Mouse (Mus musculus) G1E (cell line): Measurements from ENCODE around the gene Nebl. TPM values are rescaled to one million over a fixed set of nuclear protein-coding genes. Genes with fewer than 3 reads are reported as not detected.

Experiments
- ATAC-seq: 2 replicates; pipeline ENCODE4 v1.8.0; 2016; ENCODE audit warnings: mild to moderate bottlenecking; ENCODE audit not compliant: insufficient number of reproducible peaks, poor library complexity, low FRiP score, severe bottlenecking; ENCODE audit errors: extremely low read depth
- DNase-seq: peaks from one replicate; pipeline ENCODE4 v3.0.0; 2012; ENCODE audit warnings: low spot score
- H3K27me3 ChIP-seq: 2 replicates; pipeline ENCODE4 v1.6.1; 2012; ENCODE audit warnings: mild to moderate bottlenecking, low read length, inconsistent platforms; ENCODE audit not compliant: insufficient read depth
- H3K36me3 ChIP-seq: replicated peaks from 2 replicates; pipeline ENCODE3; 2012; ENCODE audit warnings: mild to moderate bottlenecking, inconsistent platforms
- H3K4me1 ChIP-seq: 2 replicates; pipeline ENCODE4 v1.6.1; 2012; ENCODE audit warnings: low read depth, low read length, inconsistent platforms, mixed read lengths; ENCODE audit not compliant: insufficient read depth
- H3K4me3 ChIP-seq: 2 replicates; pipeline ENCODE4 v1.5.1; 2012; ENCODE audit warnings: low read depth, mild to moderate bottlenecking, inconsistent platforms, low read length, moderate library complexity, mixed read lengths
- H3K9me3 ChIP-seq: replicated peaks from 2 replicates; pipeline ENCODE4 v1.6.1; 2012; ENCODE audit warnings: inconsistent platforms
- CTCF ChIP-seq: IDR thresholded peaks from 2 replicates; pipeline ENCODE4 v1.5.1; 2012; ENCODE audit warnings: low read depth, low read length, inconsistent platforms, mixed read lengths
- GATA1 ChIP-seq: IDR thresholded peaks from 2 replicates; pipeline ENCODE4 v1.6.1; 2012; ENCODE audit warnings: borderline replicate concordance, low read length, inconsistent platforms, mixed read lengths
- GATA2 ChIP-seq: IDR thresholded peaks from 2 replicates; pipeline ENCODE4 v1.6.1; 2012; ENCODE audit warnings: low read depth, low read length, inconsistent platforms, borderline replicate concordance
- POLR2AphosphoS5 ChIP-seq: IDR thresholded peaks from 2 replicates; pipeline ENCODE4 v1.6.1; 2012; ENCODE audit warnings: low read depth, low read length, inconsistent platforms; ENCODE audit not compliant: insufficient replicate concordance
- TAL1 ChIP-seq: conservative IDR thresholded peaks from 2 replicates; pipeline ENCODE4 v1.6.1; 2012; ENCODE audit warnings: low read depth, low read length, inconsistent platforms, mixed read lengths
- polyA plus RNA-seq: library from polyadenylated mRNA; stranded (reverse); fragments of >175 nt; gene quantifications from 2 replicates; pipeline ENCODE4 v1.2.3, GENCODE M21; 2012
- total RNA-seq, 2 experiments: library from RNA; stranded (forward) in 1 of 2; stranded (reverse) in 1 of 2; fragments of 200-1000 nt in 1 of 2; fragments of >200 nt in 1 of 2; fragmentation: Nextera tagmentation in 1 of 2; gene quantifications; 2 replicates each; pipeline ENCODE4 v1.2.3; 2014 to 2017

Gene Nebl
- total and polyA plus RNA-seq, 3 experiments, result 0.79 to 21.8 (median 6.8) TPM

DNA sequence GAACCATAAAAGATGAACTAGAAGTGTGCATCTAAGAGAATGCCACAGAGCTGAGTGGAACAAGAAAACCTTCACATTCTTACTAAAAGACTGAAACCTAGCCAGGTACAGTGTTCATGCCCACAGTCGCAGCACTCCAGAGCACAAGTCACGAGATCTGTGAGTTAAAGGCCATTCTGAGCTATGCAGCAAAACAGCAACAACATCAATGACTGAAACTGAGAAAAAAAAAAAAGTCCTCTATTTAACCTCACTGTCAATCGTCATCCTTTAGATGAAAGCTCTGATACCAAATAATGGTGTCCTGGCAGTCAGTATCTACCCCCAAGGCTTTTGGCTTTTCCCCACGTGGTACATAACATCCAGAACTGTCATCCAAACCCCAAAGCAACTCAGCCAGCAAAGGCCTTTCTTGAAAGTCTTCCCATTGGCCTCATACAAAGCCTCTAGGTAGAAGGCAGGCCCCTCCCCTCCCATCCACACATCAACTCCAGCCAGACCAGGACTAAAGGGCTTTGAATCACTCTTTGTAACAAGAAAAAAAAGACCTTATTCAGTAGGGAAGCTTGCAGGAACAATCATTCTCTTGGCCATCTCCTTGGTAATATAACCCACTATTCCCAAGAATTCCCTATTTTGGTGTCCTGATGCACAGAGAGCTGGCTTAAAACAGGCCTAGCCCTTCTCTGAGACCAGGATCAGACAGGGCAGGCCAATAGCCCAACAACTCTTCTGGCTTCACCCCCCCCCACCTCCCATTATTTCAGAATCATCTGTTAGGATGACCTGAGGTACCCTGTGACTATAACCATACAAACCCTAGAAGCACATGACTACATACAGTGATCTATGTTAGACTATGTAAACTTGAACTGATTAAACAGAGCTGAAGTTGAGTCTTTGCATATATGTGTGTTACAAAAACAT is 32.8 kb downstream of the Nebl start:
- TF ChIP-seq TAL1 (no peak), GATA1 (no peak), POLR2AphosphoS5 (no peak), GATA2 (no peak), CTCF (no peak)
- Histone ChIP-seq H3K36me3 (no peaks in the 10 kb centered on the region), H3K4me3 (no peak overlapping the region), H3K9me3 (no peaks in the 10 kb centered on the region), H3K4me1 (no peaks in the 10 kb centered on the region), H3K27me3 (peaks cover 2% of the 10 kb centered on the region; the same call in 1 of the 2 replicates)
- ATAC-seq, result no peak
- no peak for DNase-seq

DNA sequence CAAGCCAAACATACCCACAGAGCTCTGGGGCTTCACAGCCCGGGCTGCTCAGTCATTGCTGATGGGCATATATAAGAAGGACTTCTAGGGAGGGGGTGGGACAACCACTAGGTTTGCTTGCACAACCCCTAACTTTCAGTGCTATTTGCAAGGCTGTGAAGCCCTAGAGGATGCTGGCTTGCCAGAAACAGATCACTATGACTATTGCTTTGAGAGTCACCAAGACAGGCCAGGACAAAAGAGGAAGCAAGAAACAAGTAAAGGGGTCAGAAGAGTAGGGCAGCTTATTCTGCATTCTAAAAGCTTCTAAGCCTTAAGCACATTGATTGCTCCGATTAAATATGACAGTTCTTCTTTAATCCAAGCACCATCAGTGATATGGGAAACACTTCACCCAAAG is 38.3 kb downstream of the Nebl start:
- ATAC-seq (no peak), DNase-seq (no peak)
- Histone ChIP-seq H3K4me3 (no peak overlapping the region), H3K4me1 (no peaks in the 10 kb centered on the region), H3K9me3 (no peaks in the 10 kb centered on the region), H3K36me3 (no peaks in the 10 kb centered on the region), H3K27me3 (no peaks in the 10 kb centered on the region)
- TF ChIP-seq CTCF, result no peak
- no peak for TF ChIP-seq TAL1
- no peak for TF ChIP-seq POLR2AphosphoS5
- TF ChIP-seq GATA1, result no peak
- no peak for TF ChIP-seq GATA2

DNA sequence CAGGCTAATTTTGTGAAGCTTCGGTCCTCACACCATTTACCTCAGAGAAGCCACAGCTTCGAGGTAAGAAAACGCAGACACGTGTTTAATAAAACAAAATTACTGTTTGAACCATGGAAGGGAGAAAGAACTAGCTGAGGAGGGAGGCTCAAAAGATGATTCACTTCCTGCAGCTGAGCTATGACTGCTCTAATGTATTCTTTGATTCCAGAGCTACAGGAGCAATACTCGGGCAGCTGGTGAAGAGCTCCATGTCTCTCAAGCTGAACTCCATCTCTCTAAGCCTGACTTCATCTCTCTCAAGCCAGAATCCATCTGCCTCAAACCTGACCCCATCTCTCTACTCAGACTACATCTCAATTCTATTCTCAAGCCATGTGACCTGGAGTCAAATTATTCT is 41.0 kb downstream of the Nebl start:
- TF ChIP-seq GATA1, result no peak
- no peak for TF ChIP-seq POLR2AphosphoS5
- TF ChIP-seq CTCF, result no peak
- no peak for TF ChIP-seq TAL1
- no peak for TF ChIP-seq GATA2
- DNase-seq, result no peak
- H3K27me3 ChIP-seq, result no peaks in the 10 kb centered on the region
- ATAC-seq, result no peak
- H3K36me3 ChIP-seq, result no peaks in the 10 kb centered on the region
- H3K4me3 ChIP-seq, result no peak overlapping the region
- H3K4me1 ChIP-seq, result no peaks in the 10 kb centered on the region
- no peaks in the 10 kb centered on the region for H3K9me3 ChIP-seq

GRCm38 (mm10) chr2:17687141-17687540 is 44.1 kb downstream of the Nebl start:
- Histone ChIP-seq H3K4me1 (no peaks in the 10 kb centered on the region), H3K9me3 (no peaks in the 10 kb centered on the region), H3K36me3 (no peaks in the 10 kb centered on the region), H3K4me3 (no peak overlapping the region), H3K27me3 (no peaks in the 10 kb centered on the region)
- TF ChIP-seq GATA1 (no peak), GATA2 (no peak), POLR2AphosphoS5 (no peak), CTCF (no peak), TAL1 (no peak)
- ATAC-seq, result no peak
- no peak for DNase-seq

DNA sequence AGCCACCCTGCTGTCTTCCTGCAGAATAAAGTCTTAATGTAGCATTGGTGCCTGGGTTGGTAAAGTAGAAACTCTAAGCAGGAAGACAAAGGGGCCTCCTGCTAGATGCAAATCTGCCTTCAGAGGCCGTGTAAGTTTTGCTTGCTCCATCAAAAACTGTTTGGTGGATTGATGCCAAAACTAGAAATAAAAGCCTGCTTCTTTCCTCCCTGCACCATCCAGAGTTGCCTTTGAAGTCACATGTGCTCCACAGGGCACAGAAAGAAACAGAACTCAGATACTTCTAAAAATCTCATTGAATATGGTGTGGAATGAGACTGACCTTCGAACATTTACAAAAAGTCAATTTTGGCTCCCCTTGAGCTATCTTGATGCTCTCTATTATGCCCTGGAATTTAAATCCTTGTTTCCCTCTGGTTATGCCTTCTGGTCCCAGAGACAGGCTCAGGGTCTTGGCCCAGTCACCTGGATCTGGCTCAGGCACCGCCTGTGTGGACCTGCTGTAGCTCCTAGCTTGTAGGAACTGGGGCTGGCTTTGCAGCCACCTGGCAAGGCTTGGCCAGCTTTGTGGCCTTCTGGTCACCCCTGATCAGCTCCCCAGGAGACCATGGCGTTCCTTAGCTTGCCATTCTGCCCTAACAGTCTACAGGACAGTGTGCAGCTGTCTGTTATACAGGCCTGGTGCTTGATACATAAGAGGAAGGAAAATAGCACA is 47.8 kb downstream of the Nebl start:
- Histone ChIP-seq H3K36me3 (no peaks in the 10 kb centered on the region), H3K27me3 (no peaks in the 10 kb centered on the region), H3K4me3 (no peak overlapping the region), H3K9me3 (no peaks in the 10 kb centered on the region), H3K4me1 (no peaks in the 10 kb centered on the region)
- no peak for ATAC-seq
- no peak for TF ChIP-seq CTCF
- TF ChIP-seq GATA2, result no peak
- TF ChIP-seq POLR2AphosphoS5, result no peak
- TF ChIP-seq GATA1, result no peak
- no peak for TF ChIP-seq TAL1
- DNase-seq, result no peak

DNA sequence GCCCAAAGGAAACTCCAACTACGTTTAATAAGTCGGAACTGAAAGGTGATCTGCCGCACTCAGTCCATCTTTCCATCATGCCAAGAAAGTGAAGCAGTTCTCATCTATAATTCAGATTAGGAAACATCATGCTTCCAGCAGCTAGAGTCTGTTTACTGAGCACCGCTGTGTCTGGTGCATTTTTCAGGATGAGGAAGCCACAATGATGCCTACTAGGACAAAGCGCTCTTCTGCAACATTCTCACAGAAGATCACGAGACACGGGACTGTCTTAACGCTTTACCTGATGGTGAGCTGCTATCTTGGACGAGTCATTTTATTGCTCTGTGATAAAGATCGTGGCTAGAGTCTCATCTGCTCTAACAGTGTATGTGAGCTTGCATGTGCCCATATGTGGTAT is 59.1 kb downstream of the Nebl start:
- H3K9me3 ChIP-seq, result no peaks in the 10 kb centered on the region
- DNase-seq, result no peak
- ATAC-seq, result no peak
- H3K4me3 ChIP-seq, result no peak overlapping the region
- H3K36me3 ChIP-seq, result no peaks in the 10 kb centered on the region
- TF ChIP-seq GATA1 (no peak), CTCF (no peak), TAL1 (no peak), POLR2AphosphoS5 (no peak), GATA2 (no peak)
- no peaks in the 10 kb centered on the region for H3K27me3 ChIP-seq
- no peaks in the 10 kb centered on the region for H3K4me1 ChIP-seq
